Mouse (Mus musculus): Measurements from ENCODE around the gene Naip1. TPM values are rescaled to one million over a fixed set of nuclear protein-coding genes. Genes with fewer than 3 reads are reported as not detected.
"Not testable (repeated sequence)": the region's sequence is repeated elsewhere in the genome, so short reads cannot be mapped to it uniquely, and the experiment has no call there.

Gene Naip1
- polyA plus RNA-seq (2016; fragmentation: Nextera tagmentation; extraction: Ambion mirVana) = not detected in 2 replicates

DNA sequence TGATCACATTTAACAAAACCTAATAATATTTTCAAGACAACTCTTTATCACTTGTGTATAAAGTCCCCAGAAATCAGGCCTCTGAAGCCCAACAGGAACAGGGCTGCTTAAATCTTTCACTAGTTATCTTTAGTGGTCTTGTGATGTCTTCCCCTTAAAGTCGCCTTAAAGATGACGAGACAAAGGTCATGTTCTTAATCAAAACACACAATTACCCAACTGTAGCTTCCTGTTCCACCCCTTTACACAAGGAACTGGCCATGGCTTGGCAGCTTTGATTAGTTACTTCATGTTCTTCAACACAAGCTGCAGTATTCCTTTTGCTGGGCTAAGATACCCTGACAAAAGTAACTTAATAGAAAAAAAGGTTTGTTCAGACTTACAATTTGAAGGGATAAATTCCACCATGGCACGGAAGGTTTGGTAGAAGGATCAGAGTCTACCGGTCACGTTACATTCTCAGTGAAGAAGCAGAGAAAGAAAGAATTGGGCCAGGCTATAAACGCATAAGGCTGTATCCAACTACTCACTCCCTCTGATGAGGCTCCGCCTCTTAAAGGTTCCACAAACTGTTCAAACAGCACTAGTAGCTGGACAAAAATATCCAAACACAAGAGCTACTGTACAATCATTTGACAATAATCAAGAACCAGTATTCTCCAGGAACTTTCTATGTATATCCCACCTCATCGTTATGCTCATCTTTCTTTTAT, at the start of gene Naip1:
TSS of gene Naip1 (minus strand) at position 455 of the 713 bp plus-strand sequence.
- H3K27me3 ChIP-seq (ENCODE audit: low read depth, poor library complexity, severe bottlenecking); H3K4me1 ChIP-seq; DNase-seq (ENCODE audit: low spot score); H3K9me3 ChIP-seq (replicated peaks); H3K36me3 ChIP-seq; H3K27ac ChIP-seq (replicated peaks); H3K4me3 ChIP-seq: not testable (repeated sequence)
- WGBS = 82% methylated on average over 8 of the region's 8 CpGs

GRCm38 (mm10) chr13:100499625-100500024, 47.0 kb upstream of the Naip1 start:
- not testable (repeated sequence) for H3K27ac ChIP-seq (replicated peaks); H3K4me1 ChIP-seq; H3K27me3 ChIP-seq (ENCODE audit: low read depth, poor library complexity, severe bottlenecking); H3K36me3 ChIP-seq; H3K9me3 ChIP-seq (replicated peaks); DNase-seq (ENCODE audit: low spot score); H3K4me3 ChIP-seq

DNA sequence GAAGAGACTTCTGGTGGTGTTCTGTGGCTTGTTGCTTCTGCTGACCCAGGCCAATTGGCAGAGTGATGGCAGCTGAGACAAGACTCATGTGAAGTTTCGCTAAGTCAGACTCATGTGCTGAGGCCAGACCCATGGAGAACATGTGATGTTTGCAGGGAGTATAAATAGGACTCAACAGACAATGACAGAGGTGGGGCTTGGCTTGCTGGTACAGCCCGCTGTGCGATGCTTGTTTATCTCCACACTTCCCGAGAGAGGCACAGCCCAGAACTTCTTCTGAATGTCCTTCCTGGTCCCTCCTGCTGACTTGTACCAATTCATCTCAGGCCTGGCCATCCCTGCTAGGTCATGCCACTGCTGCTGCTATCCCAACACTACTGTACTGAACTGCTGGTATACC, 42.7 kb upstream of the Naip1 start:
- 90% methylated on average over 4 of the region's 4 CpGs for WGBS
- Histone ChIP-seq H3K9me3 (replicated peaks) (no peaks in the 10 kb centered on the region), H3K36me3 (no peaks in the 10 kb centered on the region), H3K4me3 (no peak overlapping the region), H3K27ac (replicated peaks) (no peak overlapping the region), H3K4me1 (peaks cover 16% of the 10 kb centered on the region), H3K27me3 (ENCODE audit: low read depth, poor library complexity, severe bottlenecking) (no peaks in the 10 kb centered on the region)
- DNase-seq (ENCODE audit: low spot score) = no peak

DNA sequence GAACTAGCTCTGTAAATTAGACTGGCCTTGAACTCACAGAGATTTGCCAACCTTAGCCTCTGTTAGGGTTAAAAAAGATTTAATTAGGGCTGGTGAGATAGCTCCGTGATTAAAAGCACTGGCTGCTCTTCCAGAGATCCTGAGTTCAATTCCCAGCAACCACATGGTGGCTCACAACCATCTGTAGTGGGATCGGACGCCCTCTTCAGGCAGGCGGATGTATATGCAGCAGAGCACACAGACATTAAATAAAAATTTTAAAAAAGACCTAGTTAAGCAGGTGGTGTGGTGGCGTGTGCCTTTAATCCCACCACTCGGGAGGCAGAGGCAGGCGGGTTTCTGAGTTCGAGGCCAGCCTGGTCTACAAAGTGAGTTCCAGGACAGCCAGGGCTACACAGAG, 41.7 kb upstream of the Naip1 start:
- H3K9me3 ChIP-seq (replicated peaks); H3K27ac ChIP-seq (replicated peaks); H3K27me3 ChIP-seq (ENCODE audit: low read depth, poor library complexity, severe bottlenecking); DNase-seq (ENCODE audit: low spot score); H3K36me3 ChIP-seq; H3K4me3 ChIP-seq: not testable (repeated sequence)
- peaks cover 16% of the 10 kb centered on the region for H3K4me1 ChIP-seq
- 60% methylated on average over 8 of the region's 8 CpGs for WGBS

DNA sequence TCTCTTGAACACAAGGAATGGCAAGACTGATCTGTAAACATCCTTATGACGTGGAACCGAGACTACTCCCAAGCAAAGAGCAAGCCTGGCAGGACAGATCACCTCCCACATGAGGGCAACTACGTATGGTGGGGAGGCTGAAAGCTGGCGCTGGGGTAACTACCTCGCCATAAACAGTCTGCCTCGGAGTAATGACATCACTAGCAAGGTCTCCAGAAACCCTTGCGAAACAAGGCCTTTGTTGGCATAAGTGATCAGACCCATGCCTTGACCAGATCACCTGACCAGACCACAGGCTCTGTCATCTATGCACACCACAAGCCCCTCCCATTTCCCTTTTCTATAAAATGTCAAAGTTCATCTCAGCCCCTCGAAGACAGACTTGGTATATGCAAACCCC, 40.6 kb upstream of the Naip1 start:
- Histone ChIP-seq H3K4me3 (no peak overlapping the region), H3K27me3 (ENCODE audit: low read depth, poor library complexity, severe bottlenecking) (no peaks in the 10 kb centered on the region), H3K4me1 (peaks cover 16% of the 10 kb centered on the region), H3K36me3 (peaks cover 16% of the 10 kb centered on the region), H3K27ac (replicated peaks) (no peak overlapping the region), H3K9me3 (replicated peaks) (no peaks in the 10 kb centered on the region)
- 83% methylated on average over 8 of the region's 8 CpGs for WGBS
- no peak for DNase-seq (ENCODE audit: low spot score)

GRCm38 (mm10) chr13:100492061-100492787, 39.6 kb upstream of the Naip1 start, which contains the start of gene Gtf2h2:
TSS of gene Gtf2h2 (minus strand) at chr13:100492579.
- H3K4me1 ChIP-seq = peaks cover 16% of the 10 kb centered on the region
- no peaks in the 10 kb centered on the region for H3K9me3 ChIP-seq (replicated peaks)
- H3K27ac ChIP-seq (replicated peaks) = peak within 1 kb of the TSS; percentile 94
- peak within 1 kb of the TSS; percentile 94 for H3K4me3 ChIP-seq
- H3K27me3 ChIP-seq (ENCODE audit: low read depth, poor library complexity, severe bottlenecking) = no peaks in the 10 kb centered on the region
- under 1% methylated on average over 51 of the region's 51 CpGs for WGBS
- H3K36me3 ChIP-seq = peaks cover 27% of the 10 kb centered on the region
- peak; percentile 89 for DNase-seq (ENCODE audit: low spot score)

GRCm38 (mm10) chr13:100491623-100492022, 39.0 kb upstream of the Naip1 start:
- 17% methylated on average over 6 of the region's 6 CpGs for WGBS
- H3K27ac ChIP-seq (replicated peaks) = peak overlapping the region; percentile 94

DNA sequence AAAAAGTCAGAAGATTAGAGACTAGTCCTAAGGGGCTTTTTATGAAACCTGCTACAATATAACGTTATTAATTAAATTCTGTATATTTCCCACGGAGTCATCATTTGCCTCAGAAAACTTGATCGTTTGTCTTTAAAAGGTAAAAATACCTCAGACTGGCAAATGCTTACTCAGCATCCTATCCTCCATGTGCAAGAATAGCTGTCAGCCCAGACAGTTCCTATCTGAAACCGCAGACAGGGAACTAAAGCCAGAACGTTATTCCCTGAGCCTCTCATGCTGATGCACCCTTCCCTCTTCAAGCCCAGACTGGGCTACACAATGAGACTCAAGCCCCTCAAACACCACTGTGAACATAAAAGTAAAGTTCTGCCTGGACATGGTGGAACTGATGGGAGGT, 37.8 kb upstream of the Naip1 start:
- no peak for DNase-seq (ENCODE audit: low spot score)
- Histone ChIP-seq H3K27ac (replicated peaks) (no peak overlapping the region), H3K36me3 (peaks cover 43% of the 10 kb centered on the region), H3K27me3 (ENCODE audit: low read depth, poor library complexity, severe bottlenecking) (no peaks in the 10 kb centered on the region), H3K4me3 (no peak overlapping the region), H3K9me3 (replicated peaks) (no peaks in the 10 kb centered on the region), H3K4me1 (peaks cover 16% of the 10 kb centered on the region)
- 93% methylated on average over 5 of the region's 5 CpGs for WGBS

More at GRCm38 (mm10) chr13:100491623-100492022, 39.0 kb upstream of the Naip1 start:
- H3K9me3 ChIP-seq (replicated peaks) = no peaks in the 10 kb centered on the region
- H3K27me3 ChIP-seq (ENCODE audit: low read depth, poor library complexity, severe bottlenecking) = no peaks in the 10 kb centered on the region
- peaks cover 33% of the 10 kb centered on the region for H3K36me3 ChIP-seq
- H3K4me3 ChIP-seq = peak overlapping the region; percentile 94
- peaks cover 16% of the 10 kb centered on the region for H3K4me1 ChIP-seq
- no peak for DNase-seq (ENCODE audit: low spot score)

- H3K4me3 ChIP-seq = no peak overlapping the region
- no peak for DNase-seq (ENCODE audit: low spot score)
- peaks cover 95% of the 10 kb centered on the region for H3K36me3 ChIP-seq
- H3K27me3 ChIP-seq (ENCODE audit: low read depth, poor library complexity, severe bottlenecking) = no peaks in the 10 kb centered on the region
- no peaks in the 10 kb centered on the region for H3K4me1 ChIP-seq
- H3K9me3 ChIP-seq (replicated peaks) = no peaks in the 10 kb centered on the region
- no peak overlapping the region for H3K27ac ChIP-seq (replicated peaks)
- 92% methylated on average over 7 of the region's 7 CpGs for WGBS
These were observed 30.9 kb upstream of the Naip1 start for GRCm38 (mm10) chr13:100483610-100484009.

DNA sequence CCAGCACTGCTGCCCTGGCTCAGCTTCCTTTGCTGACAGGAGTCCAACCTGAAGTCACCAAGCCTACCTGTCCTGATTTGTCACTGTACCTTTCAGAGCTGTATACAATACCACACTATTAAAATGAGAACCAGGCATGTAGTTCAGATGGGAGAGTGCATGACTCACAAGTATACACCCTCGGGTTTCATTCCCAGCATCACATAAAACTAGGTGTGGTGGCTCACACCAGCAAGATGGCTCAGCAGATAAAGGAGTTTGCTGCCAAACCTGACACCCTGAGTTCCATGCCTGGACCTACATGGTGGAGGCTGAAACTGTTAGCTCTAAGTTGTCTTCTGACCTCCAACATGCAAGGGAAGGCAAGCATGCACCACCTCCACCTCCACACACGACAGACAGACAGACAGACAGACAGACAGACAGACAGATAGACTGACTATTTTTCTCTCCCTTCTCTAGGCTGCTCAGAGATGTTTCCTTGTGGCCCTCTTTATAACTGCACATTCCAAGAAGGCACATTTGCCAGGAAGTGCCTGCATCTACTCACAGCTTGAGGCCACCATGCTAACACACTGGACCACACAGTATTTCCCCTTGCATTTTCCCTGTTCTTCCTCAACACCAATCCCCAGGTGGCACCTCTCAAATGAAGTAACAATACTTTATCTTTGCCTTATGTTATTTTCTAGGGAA, 11.0 kb upstream of the Naip1 start:
- 96% methylated on average over 2 of the region's 2 CpGs for WGBS
- DNase-seq (ENCODE audit: low spot score) = no peak
- no peak overlapping the region for H3K27ac ChIP-seq (replicated peaks)
- H3K36me3 ChIP-seq = peaks cover 76% of the 10 kb centered on the region
- H3K27me3 ChIP-seq (ENCODE audit: low read depth, poor library complexity, severe bottlenecking) = no peaks in the 10 kb centered on the region
- no peaks in the 10 kb centered on the region; the same call in 1 of the 2 replicates for H3K9me3 ChIP-seq (replicated peaks)
- H3K4me3 ChIP-seq = no peak overlapping the region
- no peaks in the 10 kb centered on the region for H3K4me1 ChIP-seq

DNA sequence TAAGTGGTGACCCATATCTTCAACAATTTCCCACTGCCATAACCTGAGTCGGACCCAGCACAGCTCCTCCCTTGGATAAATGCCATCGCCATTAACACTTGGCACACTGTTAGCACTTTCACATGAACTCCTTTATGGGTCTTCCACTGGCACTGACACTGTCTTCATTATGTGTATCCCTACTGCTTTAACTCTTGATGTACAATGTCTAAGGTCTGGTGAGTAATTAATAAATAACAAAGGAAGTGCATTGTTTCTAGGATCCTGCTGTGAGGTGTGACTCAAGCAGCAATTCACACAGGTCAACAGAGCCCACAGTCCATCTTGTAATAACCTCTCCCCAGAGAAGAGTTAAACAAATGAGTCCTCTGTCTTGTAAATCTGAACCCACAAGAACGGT, 8.7 kb upstream of the Naip1 start:
- Histone ChIP-seq H3K36me3 (peaks cover 53% of the 10 kb centered on the region), H3K9me3 (replicated peaks) (no peaks in the 10 kb centered on the region), H3K4me1 (no peaks in the 10 kb centered on the region), H3K27ac (replicated peaks) (no peak overlapping the region), H3K27me3 (ENCODE audit: low read depth, poor library complexity, severe bottlenecking) (no peaks in the 10 kb centered on the region), H3K4me3 (no peak overlapping the region)
- no peak for DNase-seq (ENCODE audit: low spot score)
- WGBS = 88% methylated on average over 3 of the region's 3 CpGs

- H3K4me3 ChIP-seq = no peak overlapping the region
- H3K27me3 ChIP-seq (ENCODE audit: low read depth, poor library complexity, severe bottlenecking) = no peaks in the 10 kb centered on the region
- 80% methylated on average over 1 of the region's 1 CpGs for WGBS
- DNase-seq (ENCODE audit: low spot score) = no peak
- H3K36me3 ChIP-seq = no peaks in the 10 kb centered on the region
- H3K4me1 ChIP-seq = no peaks in the 10 kb centered on the region
- H3K27ac ChIP-seq (replicated peaks) = no peak overlapping the region
- no peaks in the 10 kb centered on the region for H3K9me3 ChIP-seq (replicated peaks)
These were observed 3.2 kb downstream of the Naip1 start for GRCm38 (mm10) chr13:100449495-100449894.

DNA sequence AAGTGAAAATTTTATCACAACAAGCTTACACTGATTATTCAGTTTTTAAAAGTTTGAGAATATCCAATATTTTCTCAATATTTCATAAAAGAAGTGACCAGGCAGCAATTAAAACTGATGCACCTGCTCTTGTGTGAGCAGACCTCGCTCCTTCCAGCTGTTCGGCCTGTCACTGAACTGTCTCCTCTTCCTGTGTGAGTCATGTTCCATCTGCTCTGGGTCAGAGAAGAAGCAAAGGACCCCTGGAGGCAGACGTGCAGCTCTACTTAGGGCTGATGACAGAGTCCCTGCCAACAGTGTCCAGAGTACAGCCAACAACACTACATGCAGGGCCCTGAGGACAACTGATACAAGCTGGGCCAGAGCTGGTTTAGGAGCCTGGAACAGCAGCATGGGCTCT, 12.6 kb downstream of the Naip1 start:
- Histone ChIP-seq H3K4me1 (no peaks in the 10 kb centered on the region), H3K9me3 (replicated peaks) (no peaks in the 10 kb centered on the region), H3K27ac (replicated peaks) (no peak overlapping the region), H3K4me3 (no peak overlapping the region), H3K36me3 (no peaks in the 10 kb centered on the region), H3K27me3 (ENCODE audit: low read depth, poor library complexity, severe bottlenecking) (no peaks in the 10 kb centered on the region)
- DNase-seq (ENCODE audit: low spot score) = no peak
- WGBS = 73% methylated on average over 3 of the region's 3 CpGs

All from midbrain, embryonic 10.5 days (tissue).